Mouse (Mus musculus): ENCODE measurements around the gene Vwa1. TPM values are rescaled to one million over a fixed set of nuclear protein-coding genes. Genes with fewer than 3 reads are reported as not detected.

Vwa1 gene
- polyA plus RNA-seq, 1 experiment from 2014 or later = 10.0 TPM

DNA sequence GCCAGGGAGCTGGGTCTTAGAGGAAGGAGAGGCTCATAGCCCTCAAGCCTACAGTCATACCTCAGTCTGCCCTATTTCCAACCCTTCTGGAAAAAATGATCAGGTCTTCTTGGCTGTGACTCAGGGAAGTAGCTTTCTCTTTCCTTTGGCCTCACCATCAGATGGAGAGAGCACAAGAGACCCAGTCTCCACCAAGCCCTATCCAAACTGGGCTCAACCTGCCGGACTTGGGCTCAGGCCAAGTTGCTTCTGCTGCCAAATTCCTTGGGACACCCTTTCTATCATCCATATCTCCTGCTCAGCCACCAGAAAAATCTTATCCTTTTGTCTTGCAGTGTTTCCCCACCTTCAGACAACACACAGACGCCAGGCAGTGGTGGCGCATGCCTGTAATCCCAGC is 1.4 kb upstream of the Vwa1 start:
- H3K4me1 ChIP-seq (replicated peaks; ENCODE audit: control insufficient read depth, insufficient read depth, low read length) = peaks cover 8% of the 10 kb centered on the region; the same call in 1 of the 2 replicates
- no peak for DNase-seq (ENCODE audit: low spot score)
- no peak overlapping the region for H3K4me2 ChIP-seq (ENCODE audit: low read depth, low read length, severe bottlenecking)
- H3K27me3 ChIP-seq (ENCODE audit: control insufficient read depth, insufficient read depth, low read length) = peaks cover 9% of the 10 kb centered on the region
- no peaks in the 10 kb centered on the region for H3K9me3 ChIP-seq (ENCODE audit: control insufficient read depth, low read length)
- no peak for ATAC-seq (replicated peaks; ENCODE audit: low FRiP score)
- H3K4me3 ChIP-seq (ENCODE audit: low read depth, low read length) = no peak overlapping the region
- no peak overlapping the region for H3K9ac ChIP-seq (ENCODE audit: low read length)
- H3K27ac ChIP-seq (ENCODE audit: low read depth, low read length) = 0 out of 2 replicates have a peak overlapping the region, but pooled peaks have one; percentile 25
- no peaks in the 10 kb centered on the region for H3K36me3 ChIP-seq (ENCODE audit: control insufficient read depth, insufficient read depth, low read length)
- WGBS = 92% methylated on average over 3 of the region's 3 CpGs

DNA sequence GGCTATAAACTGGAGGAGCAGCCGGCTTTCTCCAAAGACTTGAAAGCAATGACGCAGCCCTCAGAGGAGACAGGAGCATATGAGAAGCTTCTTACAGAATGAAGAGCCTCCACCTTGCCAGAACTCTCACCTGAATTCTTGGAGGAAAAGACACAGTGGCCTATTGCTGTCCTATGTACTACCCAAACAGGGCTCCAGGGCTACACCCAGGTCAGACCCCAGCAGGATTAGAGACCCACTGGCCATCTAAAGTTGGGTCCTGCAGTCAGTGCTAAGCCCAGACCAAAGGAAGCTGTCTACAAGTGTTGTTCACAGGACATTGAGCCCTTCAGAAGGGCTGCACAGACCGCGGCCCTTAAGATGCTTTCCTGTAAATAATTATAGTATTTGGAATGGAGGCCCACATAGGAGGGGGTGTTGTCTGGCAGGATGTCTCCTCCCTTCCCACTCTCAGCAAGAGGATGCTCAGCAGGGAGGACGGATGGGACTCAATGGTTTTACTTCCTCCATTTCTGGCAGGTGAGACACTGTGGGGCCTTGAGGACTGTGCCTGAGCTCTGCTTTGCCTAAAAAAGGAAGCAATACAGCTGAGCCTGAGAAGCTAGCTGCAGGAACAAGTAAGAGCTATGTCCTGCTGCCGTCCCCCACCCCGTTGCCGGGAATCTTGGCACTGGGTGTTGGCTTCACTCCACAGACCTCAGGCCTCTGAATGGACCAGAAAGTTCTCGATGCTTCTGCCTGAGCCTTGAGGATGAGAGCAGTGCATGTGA is 658 bp upstream of the Vwa1 start:
- no peak overlapping the region for H3K4me3 ChIP-seq (ENCODE audit: low read depth, low read length)
- no peak for DNase-seq (ENCODE audit: low spot score)
- H3K27ac ChIP-seq (ENCODE audit: low read depth, low read length) = no peak overlapping the region
- H3K9me3 ChIP-seq (ENCODE audit: control insufficient read depth, low read length) = no peaks in the 10 kb centered on the region
- no peaks in the 10 kb centered on the region for H3K36me3 ChIP-seq (ENCODE audit: control insufficient read depth, insufficient read depth, low read length)
- H3K27me3 ChIP-seq (ENCODE audit: control insufficient read depth, insufficient read depth, low read length) = peaks cover 9% of the 10 kb centered on the region
- no peak overlapping the region for H3K9ac ChIP-seq (ENCODE audit: low read length)
- WGBS = 67% methylated on average over 9 of the region's 9 CpGs
- peak overlapping the region; percentile 67; the same call in 1 of the 2 replicates for H3K4me2 ChIP-seq (ENCODE audit: low read depth, low read length, severe bottlenecking)
- peaks cover 8% of the 10 kb centered on the region; the same call in 1 of the 2 replicates for H3K4me1 ChIP-seq (replicated peaks; ENCODE audit: control insufficient read depth, insufficient read depth, low read length)
- no peak for ATAC-seq (replicated peaks; ENCODE audit: low FRiP score)

DNA sequence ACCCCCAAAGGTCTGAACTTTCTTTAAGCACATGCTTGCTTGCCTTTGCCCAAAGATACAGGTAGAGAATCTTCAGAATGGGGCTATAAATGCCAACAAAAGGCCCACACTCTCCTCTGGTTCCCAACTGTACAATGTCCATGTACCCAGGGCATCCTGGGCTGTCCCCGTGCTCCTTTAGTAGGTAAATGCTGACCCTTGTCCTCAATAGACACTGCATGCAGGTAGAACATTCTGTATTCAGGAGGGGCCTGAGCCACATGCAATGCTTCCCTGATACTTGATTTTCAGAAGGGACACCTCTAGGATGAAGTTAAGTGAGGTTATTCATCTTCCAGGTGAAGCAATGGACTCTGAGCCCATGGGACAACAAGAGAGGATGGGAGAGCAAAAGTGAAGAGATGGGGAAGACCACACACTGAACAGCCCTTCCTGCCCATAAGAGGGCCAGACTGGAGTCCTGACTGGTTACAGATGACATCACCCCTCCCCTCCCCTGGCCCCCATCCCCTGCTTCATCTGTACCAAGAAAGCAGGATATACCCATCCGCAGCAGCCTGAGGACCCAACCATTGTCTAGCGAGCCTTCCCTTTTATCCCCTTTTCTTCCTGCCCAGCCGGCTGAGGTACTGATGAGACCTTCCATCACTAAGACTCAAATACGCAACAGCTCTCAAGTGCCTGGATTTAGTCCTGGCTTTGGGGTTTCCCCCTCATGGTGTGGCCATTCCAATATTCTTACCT is 991 bp downstream of the Vwa1 start:
- Histone ChIP-seq H3K4me1 (replicated peaks; ENCODE audit: control insufficient read depth, insufficient read depth, low read length) (peaks cover 11% of the 10 kb centered on the region; the same call in 1 of the 2 replicates), H3K36me3 (ENCODE audit: control insufficient read depth, insufficient read depth, low read length) (no peaks in the 10 kb centered on the region), H3K9me3 (ENCODE audit: control insufficient read depth, low read length) (no peaks in the 10 kb centered on the region), H3K27ac (ENCODE audit: low read depth, low read length) (no peak overlapping the region), H3K9ac (ENCODE audit: low read length) (peak overlapping the region; percentile 8), H3K27me3 (ENCODE audit: control insufficient read depth, insufficient read depth, low read length) (peaks cover 9% of the 10 kb centered on the region), H3K4me3 (ENCODE audit: low read depth, low read length) (no peak overlapping the region; the same call in 1 of the 2 replicates), H3K4me2 (ENCODE audit: low read depth, low read length, severe bottlenecking) (peak overlapping the region; percentile 67; the same call in 1 of the 2 replicates)
- ATAC-seq (replicated peaks; ENCODE audit: low FRiP score) (no peak), DNase-seq (ENCODE audit: low spot score) (no peak)
- 28% methylated on average over 5 of the region's 5 CpGs for WGBS

DNA sequence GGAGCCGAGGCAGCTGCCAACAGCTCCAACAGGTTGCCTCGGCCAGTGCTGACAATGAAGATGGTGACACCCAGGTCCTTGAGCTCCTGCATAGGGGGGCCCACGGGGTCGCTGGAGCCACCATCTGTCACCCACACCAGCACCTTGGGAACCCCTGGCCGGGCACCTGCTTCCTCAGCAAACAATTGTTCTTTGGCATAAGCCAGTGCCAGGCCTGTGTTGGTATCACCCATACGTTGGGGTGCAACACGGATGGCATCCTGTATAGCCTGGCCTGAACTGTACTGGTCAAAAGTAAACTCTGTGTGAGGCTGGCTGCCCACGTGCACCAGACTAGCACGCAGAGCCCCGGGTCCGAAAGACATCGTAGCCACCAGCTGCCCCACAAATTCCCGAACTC is 1.7 kb downstream of the Vwa1 start:
- no peak overlapping the region for H3K4me3 ChIP-seq (ENCODE audit: low read depth, low read length)
- no peak overlapping the region for H3K4me2 ChIP-seq (ENCODE audit: low read depth, low read length, severe bottlenecking)
- no peak overlapping the region for H3K27ac ChIP-seq (ENCODE audit: low read depth, low read length)
- H3K9ac ChIP-seq (ENCODE audit: low read length) = no peak overlapping the region
- DNase-seq (ENCODE audit: low spot score) = no peak
- H3K27me3 ChIP-seq (ENCODE audit: control insufficient read depth, insufficient read depth, low read length) = peaks cover 9% of the 10 kb centered on the region
- H3K9me3 ChIP-seq (ENCODE audit: control insufficient read depth, low read length) = no peaks in the 10 kb centered on the region
- peaks cover 11% of the 10 kb centered on the region; the same call in 1 of the 2 replicates for H3K4me1 ChIP-seq (replicated peaks; ENCODE audit: control insufficient read depth, insufficient read depth, low read length)
- 86% methylated on average over 13 of the region's 13 CpGs for WGBS
- ATAC-seq (replicated peaks; ENCODE audit: low FRiP score) = no peak
- H3K36me3 ChIP-seq (ENCODE audit: control insufficient read depth, insufficient read depth, low read length) = no peaks in the 10 kb centered on the region

DNA sequence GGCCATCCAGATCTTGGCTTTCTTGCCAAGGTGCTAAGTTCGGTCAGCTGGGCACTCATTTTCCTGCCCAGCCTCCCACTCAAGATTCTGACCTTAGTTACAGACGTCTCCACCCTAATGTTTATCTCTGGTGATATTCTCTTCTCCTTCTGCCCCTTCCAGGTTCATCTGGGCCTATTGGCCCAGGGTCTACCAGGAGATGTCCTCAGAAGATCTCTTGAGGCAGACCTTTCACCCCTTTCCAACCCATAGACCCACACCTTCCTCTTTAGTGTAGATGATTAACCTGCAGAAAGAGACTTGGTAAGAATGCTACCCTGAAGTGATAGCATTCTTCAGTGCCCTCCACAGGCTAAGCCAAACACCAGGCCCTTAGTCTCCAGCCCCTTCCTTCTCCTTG is 2.8 kb downstream of the Vwa1 start:
- ATAC-seq (replicated peaks; ENCODE audit: low FRiP score) (no peak), DNase-seq (ENCODE audit: low spot score) (no peak)
- Histone ChIP-seq H3K36me3 (ENCODE audit: control insufficient read depth, insufficient read depth, low read length) (no peaks in the 10 kb centered on the region), H3K27ac (ENCODE audit: low read depth, low read length) (no peak overlapping the region), H3K9me3 (ENCODE audit: control insufficient read depth, low read length) (no peaks in the 10 kb centered on the region), H3K4me1 (replicated peaks; ENCODE audit: control insufficient read depth, insufficient read depth, low read length) (peaks cover 11% of the 10 kb centered on the region; the same call in 1 of the 2 replicates), H3K4me3 (ENCODE audit: low read depth, low read length) (no peak overlapping the region), H3K27me3 (ENCODE audit: control insufficient read depth, insufficient read depth, low read length) (peaks cover 9% of the 10 kb centered on the region), H3K4me2 (ENCODE audit: low read depth, low read length, severe bottlenecking) (no peak overlapping the region), H3K9ac (ENCODE audit: low read length) (no peak overlapping the region)
- 86% methylated on average over 2 of the region's 2 CpGs for WGBS

DNA sequence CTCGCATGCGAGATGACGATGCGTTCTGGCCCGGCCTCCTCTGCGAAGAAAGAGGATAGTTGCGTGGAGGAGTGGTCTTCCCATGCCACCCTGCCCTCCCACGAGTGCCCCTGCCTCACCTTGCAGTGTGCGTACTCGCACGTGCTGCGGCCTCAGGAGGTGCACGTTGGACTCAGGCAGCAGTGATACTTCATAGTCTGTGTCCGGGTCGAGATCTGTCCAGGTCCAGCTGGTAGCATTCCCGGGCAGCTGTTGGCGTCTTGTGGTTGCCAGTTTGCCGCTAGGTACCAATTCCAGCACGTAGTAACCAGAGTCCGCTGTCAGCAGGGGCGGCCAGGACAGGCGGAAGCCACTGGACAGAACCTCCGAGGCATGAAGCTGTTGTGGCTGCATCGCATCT is 3.9 kb downstream of the Vwa1 start:
- H3K36me3 ChIP-seq (ENCODE audit: control insufficient read depth, insufficient read depth, low read length) = no peaks in the 10 kb centered on the region
- DNase-seq (ENCODE audit: low spot score) = no peak
- ATAC-seq (replicated peaks; ENCODE audit: low FRiP score) = no peak
- no peaks in the 10 kb centered on the region for H3K9me3 ChIP-seq (ENCODE audit: control insufficient read depth, low read length)
- H3K9ac ChIP-seq (ENCODE audit: low read length) = peak overlapping the region; percentile 77
- H3K4me2 ChIP-seq (ENCODE audit: low read depth, low read length, severe bottlenecking) = peak overlapping the region; percentile 65
- no peak overlapping the region for H3K27ac ChIP-seq (ENCODE audit: low read depth, low read length)
- H3K4me1 ChIP-seq (replicated peaks; ENCODE audit: control insufficient read depth, insufficient read depth, low read length) = peaks cover 11% of the 10 kb centered on the region; the same call in 1 of the 2 replicates
- H3K27me3 ChIP-seq (ENCODE audit: control insufficient read depth, insufficient read depth, low read length) = peaks cover 9% of the 10 kb centered on the region
- peak overlapping the region; percentile 41 for H3K4me3 ChIP-seq (ENCODE audit: low read depth, low read length)
- 39% methylated on average over 23 of the region's 24 CpGs for WGBS

DNA sequence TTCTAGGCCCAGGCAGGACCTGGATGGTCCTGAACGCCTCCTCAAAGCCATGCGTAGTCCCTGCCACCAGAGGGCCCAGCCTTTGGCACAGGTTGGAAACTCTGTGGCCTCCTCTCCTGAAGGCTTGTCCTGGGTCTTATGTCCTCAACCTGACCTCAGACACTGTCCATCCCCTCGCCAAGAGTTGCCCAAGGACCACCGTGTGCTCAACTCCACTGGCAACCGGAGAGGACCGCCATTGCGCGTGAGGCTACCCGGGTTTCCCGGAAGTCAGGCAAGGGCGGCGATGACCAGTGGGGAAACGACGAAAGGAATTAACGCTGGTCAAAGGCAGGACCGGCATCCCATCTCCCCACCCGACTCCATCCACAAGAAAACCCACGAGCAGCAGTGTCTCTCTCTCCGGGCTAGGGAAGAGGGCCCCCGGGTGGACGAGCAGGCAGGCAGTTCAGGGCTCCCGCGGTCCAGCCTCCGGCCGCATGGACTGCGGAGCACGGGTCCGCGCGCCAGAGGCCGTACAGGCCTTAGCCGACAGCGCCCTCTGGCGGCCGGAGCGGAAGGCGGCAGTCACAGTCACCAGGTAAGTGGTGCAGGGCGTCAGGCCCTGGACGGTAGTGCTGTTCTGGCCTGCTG is 4.5 kb downstream of the Vwa1 start:
- Histone ChIP-seq H3K36me3 (ENCODE audit: control insufficient read depth, insufficient read depth, low read length) (no peaks in the 10 kb centered on the region), H3K9ac (ENCODE audit: low read length) (peak overlapping the region; percentile 77), H3K27me3 (ENCODE audit: control insufficient read depth, insufficient read depth, low read length) (peaks cover 9% of the 10 kb centered on the region), H3K27ac (ENCODE audit: low read depth, low read length) (no peak overlapping the region; the same call in 1 of the 2 replicates), H3K4me2 (ENCODE audit: low read depth, low read length, severe bottlenecking) (peak overlapping the region; percentile 65), H3K4me1 (replicated peaks; ENCODE audit: control insufficient read depth, insufficient read depth, low read length) (peaks cover 11% of the 10 kb centered on the region; the same call in 1 of the 2 replicates), H3K9me3 (ENCODE audit: control insufficient read depth, low read length) (no peaks in the 10 kb centered on the region), H3K4me3 (ENCODE audit: low read depth, low read length) (peak overlapping the region; percentile 41)
- ATAC-seq (replicated peaks; ENCODE audit: low FRiP score) = peak; percentile 91
- WGBS = under 1% methylated on average over 39 of the region's 39 CpGs
- peak; percentile 95 for DNase-seq (ENCODE audit: low spot score)

DNA sequence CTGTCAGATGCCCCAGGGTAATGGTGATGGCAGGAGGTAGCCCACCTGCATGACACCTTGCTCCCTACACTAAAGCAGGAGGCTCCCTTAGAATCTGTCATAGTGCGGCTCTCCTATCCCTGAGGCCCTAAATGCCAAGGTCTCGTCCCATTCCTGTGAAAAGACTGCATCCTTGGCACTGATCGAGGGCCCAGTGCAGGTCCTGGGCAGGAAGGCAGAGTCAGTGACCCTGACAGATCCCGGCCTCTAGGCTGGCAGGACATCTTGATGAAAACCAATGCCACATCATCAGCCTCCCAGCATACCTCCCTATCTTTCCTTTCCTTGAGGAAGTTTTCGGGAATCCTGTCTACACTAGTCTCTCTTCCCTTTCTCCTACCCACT is 5.0 kb downstream of the Vwa1 start:
- DNase-seq (ENCODE audit: low spot score) = no peak
- WGBS = 61% methylated on average over 5 of the region's 5 CpGs
- H3K36me3 ChIP-seq (ENCODE audit: control insufficient read depth, insufficient read depth, low read length) = no peaks in the 10 kb centered on the region
- H3K27ac ChIP-seq (ENCODE audit: low read depth, low read length) = no peak overlapping the region; the same call in 1 of the 2 replicates
- H3K4me2 ChIP-seq (ENCODE audit: low read depth, low read length, severe bottlenecking) = peak overlapping the region; percentile 65
- no peaks in the 10 kb centered on the region for H3K9me3 ChIP-seq (ENCODE audit: control insufficient read depth, low read length)
- ATAC-seq (replicated peaks; ENCODE audit: low FRiP score) = no peak
- peaks cover 9% of the 10 kb centered on the region for H3K27me3 ChIP-seq (ENCODE audit: control insufficient read depth, insufficient read depth, low read length)
- H3K9ac ChIP-seq (ENCODE audit: low read length) = peak overlapping the region; percentile 77
- H3K4me3 ChIP-seq (ENCODE audit: low read depth, low read length) = peak overlapping the region; percentile 41
- peaks cover 8% of the 10 kb centered on the region; the same call in 1 of the 2 replicates for H3K4me1 ChIP-seq (replicated peaks; ENCODE audit: control insufficient read depth, insufficient read depth, low read length)

Measured in forebrain, embryonic 11.5 days (tissue).